Mouse (Mus musculus) embryo, embryonic 11.5 days (tissue): ENCODE data around the gene Hrh1.

Experiments used
- DNase-seq: peaks from one replicate; pipeline ENCODE4 v3.0.0-alpha.2; 2012; ENCODE audit warnings: low read depth, low spot score

Hrh1 gene

DNA sequence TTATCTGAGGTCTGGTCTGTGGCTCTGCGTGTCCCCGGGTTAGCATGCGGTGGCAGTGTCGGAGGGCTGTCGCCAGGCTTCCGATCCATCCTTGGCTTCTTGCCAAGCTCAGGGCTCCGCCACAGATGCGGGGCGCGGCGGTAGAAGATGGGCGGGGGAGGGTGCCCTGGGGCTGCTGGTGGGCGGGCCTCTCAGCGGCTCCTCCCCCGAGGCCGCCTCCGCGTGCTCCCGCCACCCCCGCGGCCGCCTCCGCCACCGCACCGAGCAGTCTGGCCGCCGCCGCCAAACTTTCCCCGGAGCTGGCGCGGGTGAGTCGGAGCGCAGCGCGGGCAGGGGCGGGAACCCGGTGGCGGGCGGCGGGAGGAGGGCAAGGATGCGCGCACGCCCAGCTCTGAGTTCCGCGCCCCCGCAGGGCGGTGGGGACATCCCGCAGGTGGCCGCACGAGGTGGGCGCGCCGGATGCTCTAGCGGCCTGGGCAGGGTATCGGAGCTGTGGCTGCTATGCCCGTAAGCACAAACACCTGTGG, at the start of gene Hrh1:
Gene Hrh1 (plus strand): TSS at position 246 of the 527 bp plus-strand sequence.
- peak; percentile 30 for DNase-seq

DNA sequence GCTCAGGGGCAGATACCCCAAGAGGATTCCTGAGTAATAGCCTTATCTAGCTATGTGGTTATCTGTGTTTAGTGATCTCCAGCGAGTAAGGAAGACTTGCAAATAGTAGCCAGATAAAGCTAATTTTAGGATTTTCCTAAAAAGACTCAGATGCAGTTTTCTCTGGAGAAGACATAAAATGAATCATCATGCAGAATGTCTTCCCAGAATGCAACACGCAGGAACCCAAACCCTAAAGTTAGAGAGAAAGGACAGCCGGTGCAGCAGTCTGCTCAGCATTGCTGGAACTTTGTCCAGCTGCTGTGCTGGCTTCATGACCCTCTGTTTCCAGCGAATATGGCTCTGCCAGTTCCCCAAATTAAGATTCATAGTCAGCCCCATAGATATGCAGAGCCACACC, 43.1 kb upstream of the Hrh1 start:
- DNase-seq: no peak

DNA sequence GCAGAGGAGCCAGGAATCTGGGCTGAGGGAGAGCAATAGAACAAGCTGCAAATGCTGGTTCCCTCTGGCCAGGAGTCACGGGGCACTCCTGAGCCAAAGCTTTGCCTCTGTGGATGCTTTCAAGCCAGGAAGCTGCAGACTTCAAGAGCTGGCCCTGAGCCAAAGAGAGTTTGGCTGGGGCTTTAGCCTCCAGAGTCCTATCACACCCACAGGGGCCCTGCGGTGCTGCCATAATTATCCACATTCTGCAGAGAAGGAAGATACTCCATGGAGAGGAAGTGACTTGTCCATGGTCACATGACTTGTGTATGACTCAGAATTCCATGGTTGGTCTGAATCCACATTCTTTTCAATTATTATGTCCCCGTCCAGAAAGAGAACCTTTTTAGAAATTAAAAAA, 39.6 kb upstream of the Hrh1 start:
- DNase-seq: no peak

DNA sequence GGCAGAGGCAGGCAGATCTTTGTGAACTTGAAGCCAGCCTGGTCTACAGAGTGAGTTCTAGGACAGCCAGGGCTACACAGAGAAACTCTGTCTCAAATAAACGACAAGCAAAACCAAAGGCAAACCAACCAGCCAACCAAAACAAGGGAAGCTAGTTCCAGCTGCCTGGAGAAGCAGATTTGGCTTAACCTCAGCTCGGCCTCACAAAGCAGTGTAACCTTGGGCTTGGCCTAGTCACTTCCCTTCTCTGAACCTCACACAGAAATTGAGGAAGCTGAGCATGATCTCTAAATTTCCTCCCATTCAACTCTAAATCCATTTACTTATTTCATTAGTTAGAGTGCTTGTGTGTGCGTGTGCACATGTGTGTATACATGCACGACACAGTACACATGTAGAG, 35.4 kb upstream of the Hrh1 start:
- no peak for DNase-seq

DNA sequence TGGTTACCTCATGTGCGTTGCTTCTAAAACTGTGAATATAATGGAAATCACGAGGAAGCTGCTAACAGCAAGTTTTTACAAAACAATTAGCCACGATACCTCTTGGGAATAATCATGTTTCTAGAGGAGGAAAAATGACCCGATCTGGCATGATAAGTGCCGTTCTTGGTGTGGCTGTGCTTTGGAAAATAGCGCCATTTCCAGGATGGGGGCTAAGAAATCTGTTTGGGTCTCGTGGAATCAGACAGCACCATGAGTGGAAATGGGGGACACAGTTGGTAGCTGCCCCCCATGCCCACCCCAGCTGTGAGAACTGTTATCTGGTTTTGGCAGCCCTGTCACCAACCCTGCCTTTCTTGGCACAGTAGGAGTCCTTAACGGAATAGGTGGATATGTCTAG, 34.0 kb upstream of the Hrh1 start:
- no peak for DNase-seq

DNA sequence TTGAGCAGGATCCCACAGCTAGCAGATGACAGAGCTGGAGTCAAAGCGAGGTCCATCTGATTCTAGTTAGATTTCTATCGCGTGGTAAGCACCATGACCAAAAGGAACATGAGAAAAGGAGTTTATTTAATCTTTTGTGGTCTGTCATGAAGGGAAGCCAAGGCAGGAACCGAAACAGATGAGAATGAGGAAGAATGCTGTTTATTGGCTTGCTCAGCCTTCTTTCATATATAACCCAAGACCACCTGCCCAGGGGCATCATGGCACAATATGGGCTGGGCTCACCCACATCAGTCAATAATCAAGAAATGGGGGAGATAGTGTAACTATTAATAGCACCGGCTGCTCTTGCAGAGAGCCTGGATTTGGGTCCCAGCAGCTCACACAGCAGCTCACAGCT, 33.0 kb upstream of the Hrh1 start:
- no peak for DNase-seq

DNA sequence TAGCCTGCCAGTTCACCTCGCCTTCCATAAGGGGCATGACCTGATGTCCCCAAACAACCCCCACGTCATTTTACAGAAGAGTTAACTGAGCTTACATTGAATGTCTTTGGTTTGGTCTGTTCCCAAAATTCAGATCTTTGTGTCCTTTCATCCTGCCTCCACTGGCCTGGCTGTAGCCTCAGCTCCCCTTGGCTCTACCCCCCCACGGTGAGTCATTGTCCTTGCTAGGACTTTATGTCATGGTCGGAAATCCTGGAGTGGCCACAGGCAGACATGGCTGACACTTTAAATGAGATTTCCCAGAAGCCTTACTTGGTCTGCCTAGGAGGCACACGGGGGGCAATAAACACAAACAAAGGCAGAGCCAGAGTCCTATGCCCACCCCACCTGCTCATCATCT, 31.5 kb upstream of the Hrh1 start:
- no peak for DNase-seq

DNA sequence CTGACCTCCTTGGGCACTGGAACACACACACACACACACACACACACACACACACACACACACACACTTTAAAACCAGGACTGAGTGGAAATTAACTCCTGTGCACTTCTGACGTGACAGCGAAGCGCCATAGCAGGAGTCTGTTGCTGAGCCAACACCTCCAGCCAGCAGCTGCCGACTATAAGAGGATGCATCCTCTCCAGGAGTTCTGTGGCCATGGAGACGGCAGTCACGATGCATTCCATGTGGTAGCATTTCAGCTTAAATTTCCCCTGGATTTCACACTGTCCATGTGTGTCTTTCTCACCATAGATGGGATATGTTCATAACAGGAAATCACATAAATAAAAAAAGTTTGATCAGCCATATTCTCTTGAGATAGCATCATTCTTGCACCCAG, 30.1 kb upstream of the Hrh1 start:
- DNase-seq: no peak

DNA sequence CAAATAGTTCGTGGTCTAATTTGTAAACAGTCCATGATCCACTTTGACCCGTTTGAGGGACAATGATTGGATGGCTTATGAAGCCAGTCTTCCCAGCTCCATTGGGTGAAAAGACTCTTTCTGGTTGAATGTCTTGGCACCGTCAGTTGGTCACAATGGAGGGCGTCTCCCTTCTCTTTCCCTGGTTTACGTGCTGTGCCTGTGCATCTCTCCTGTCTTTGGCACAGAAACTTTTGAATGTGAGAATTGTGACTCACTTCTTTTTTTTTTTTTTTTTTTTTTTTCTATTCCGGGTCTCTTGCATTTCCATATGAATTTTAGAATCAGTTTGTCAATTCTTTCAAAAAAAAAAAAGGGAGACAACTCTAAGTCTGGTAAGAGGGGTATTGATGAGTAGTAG, 29.5 kb upstream of the Hrh1 start:
- DNase-seq: no peak

DNA sequence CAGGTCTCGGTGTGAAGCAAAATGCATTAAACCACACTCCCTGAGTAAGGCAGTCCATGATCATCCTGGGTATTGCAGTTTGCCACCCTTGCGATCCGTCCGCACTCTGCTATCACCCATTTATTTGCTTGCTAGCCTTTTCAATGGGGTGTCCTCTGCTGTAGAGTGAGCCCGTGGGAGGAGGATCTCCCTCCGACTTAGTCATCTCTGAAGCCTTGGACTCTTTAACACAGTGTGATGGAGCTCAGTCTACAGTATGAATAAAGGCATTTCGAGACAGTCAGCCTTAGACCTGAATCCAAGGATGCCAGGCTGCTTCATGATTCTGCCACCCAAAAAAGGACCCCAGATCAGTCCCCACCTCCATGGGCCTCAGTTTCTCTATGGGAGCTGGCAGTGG, 25.0 kb upstream of the Hrh1 start:
- no peak for DNase-seq

DNA sequence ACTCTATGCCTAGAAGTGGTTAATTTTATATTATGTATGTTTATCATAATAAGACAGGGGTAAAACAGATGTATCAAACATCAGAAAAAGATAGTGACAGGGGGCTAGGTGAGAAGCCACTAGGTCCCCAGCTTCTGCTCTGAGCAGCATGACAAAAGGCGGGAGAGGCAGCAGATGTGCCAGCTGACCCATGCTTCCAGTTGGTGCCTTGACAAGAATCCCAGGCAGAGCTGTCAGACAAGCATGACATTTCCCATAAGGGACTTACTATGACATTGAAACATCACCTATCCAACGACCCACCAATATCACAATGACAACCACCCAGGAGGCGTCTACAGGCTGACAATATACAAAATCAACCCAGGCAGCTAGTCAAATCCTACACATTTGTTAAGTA, 16.9 kb upstream of the Hrh1 start:
- DNase-seq: no peak

DNA sequence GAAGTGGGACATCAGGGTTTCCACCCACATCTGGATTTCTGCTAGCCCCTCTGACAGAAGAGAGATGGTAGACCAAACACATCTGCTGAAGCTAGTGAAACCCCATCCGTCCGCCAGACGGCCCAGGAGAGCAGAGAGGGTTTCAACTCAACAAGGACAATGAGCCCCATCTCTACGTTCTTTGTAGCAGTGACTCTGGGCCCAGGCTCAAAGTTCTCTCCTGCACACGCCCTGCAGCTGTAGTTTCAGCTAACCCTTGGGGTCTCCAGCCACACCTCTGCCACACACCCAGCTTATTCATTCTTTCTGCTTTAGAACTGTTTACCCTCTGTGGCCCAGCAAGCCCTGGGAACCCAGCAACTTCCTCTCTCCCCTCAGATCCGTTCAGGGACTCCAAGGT, 10.4 kb upstream of the Hrh1 start:
- no peak for DNase-seq

DNA sequence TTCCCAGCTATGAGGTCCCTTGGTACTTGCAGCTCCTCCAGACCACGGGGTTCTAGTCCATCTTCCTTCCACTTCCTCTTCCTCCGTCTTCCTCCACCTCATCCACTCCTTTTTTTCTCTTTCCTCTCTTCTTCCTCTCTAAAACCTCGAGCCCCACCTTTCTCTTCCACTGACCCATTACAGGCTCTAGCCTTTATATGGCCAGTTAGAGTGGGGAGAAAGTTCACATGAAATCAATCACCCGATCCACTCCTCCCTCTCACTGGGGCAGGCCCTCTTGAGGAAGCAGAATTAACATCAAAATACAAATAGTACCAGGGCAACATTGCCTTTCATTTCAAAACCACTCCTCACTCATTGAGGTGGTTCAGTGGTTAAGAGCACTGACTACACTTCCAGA, 9.9 kb upstream of the Hrh1 start:
- no peak for DNase-seq

DNA sequence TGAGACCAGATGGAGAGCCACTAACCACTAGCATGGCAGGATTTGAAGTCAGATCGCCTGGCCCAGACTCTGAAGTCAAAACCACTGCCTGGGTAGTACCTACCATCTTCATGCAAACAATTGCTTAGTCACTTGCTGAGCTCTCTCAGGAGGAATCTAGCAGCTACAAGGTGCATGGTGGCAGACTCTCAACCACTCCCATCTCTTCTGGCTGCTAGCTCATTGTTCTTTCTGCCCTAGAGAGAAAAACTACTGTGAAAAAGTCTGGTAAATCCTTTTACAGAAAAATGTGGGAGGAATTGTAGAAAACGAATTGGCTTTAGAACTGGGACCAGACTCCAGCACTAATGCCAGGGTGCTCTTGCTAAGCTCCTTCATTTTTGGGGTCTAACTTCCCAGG, 7.6 kb upstream of the Hrh1 start:
- no peak for DNase-seq

DNA sequence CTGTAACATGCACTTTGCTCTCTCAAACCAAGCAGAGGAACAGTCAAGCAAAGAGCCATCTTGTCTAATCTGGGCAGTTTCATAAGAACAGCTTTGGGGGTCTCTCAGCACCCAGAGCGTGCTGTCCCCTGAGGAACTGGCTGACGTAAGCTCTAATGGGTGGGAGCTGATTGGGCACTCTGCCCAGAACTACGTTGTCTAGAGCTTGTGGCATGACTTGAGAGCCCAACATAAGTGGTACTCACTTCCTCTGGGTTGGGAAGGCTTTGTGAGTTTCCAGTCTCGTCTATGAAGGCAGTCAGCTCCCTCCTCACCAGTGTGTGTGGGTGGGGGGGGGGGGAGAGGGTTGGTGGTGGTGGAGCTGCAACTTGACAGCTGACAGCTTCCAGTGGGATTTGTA, 2.8 kb upstream of the Hrh1 start:
- no peak for DNase-seq

DNA sequence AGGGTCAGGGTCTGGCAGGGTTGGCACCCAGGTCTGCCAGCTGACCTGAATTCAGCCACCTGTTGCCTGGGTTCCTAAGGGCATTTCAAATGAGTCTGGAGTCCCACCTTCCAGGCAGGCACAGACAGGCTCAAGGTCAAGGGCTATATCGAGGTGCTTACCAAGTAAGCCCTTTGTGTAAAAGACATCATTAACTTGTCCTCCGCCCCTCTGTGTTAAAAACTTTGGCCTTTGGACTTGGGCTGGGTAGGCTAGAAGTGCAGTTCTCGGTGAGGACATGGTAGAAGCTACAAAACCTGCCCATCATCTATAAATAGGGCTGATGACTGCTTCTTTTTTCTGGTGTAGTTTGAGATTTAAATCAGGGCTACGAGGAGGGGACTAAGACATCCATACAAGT, 1.1 kb upstream of the Hrh1 start:
- no peak for DNase-seq

DNA sequence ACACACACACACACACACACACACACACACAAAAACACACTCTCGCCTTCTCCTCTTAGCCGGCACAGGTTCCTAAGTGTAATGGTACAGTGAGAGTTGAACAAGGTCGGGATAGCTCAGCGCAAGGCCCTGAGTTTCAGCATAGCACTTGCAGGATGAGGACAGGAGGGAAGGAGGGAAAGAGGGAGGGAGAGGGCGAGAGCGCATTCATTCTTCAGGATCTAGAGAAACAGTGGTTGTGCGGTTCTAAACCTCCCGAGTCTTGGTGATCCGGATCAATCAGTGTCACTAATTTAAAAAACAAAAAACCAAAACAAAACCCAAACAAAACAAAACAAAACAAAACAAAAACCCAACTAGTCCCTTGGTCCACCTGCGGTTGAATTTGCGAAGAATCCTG, 456 bp upstream of the Hrh1 start:
- no peak for DNase-seq

DNA sequence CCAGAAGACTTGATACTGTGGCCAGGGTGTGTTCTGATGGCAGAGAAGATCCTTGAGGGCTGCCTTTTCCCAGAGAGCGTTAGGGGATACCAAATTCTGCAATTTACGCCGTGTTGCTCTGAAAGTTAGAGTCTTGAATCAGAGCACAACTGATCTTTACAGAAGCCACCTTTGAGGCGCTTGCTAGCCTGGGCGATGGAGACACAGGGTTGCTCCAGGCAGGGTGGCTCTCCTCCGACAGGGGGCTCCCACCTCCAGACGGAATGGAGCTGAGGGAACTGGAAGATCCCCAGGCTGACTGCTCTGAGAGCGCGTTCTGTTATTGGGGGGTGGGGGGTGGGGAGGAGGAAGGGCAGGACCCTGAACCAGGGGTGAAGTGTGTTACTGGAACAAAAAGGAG, 890 bp downstream of the Hrh1 start:
- DNase-seq: no peak

DNA sequence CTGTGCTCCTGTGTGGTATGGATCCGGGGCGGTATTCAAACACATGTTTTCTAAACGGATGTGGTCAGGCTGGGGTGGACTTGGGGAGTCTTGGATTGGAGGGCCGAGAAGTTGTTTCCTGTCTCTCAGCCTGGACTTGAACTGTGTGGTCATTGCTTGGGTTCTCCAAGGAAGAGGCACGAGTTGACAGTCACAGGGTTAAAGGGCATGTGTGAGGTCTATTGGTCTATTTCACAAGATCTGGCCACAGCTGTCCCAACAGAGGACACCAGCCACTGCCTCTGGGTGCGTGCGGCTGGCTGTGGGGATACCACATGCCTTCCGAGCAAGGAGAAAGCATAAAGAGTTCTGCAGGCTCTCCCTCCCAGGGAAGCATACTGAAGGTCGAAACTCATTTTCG, 2.7 kb downstream of the Hrh1 start:
- DNase-seq: no peak

DNA sequence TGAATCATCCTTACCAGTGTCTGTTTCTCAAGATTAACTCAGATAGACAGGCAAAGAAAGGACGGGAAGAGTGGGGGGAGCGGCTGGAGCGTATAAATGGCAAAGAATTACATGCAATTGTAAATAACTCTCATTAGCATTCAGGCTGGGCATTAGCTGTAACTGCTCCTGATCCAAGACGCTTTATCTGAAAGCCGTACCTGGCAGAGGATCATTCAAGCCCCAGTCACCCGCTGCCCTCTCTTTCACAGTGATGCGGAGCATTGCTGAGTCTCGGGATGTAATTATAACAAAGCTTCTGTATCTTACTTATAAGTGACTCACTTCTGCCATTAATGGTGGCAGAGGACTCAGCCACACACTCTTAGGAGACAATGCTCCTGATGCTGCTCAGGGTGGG, 3.1 kb downstream of the Hrh1 start:
- DNase-seq: no peak

DNA sequence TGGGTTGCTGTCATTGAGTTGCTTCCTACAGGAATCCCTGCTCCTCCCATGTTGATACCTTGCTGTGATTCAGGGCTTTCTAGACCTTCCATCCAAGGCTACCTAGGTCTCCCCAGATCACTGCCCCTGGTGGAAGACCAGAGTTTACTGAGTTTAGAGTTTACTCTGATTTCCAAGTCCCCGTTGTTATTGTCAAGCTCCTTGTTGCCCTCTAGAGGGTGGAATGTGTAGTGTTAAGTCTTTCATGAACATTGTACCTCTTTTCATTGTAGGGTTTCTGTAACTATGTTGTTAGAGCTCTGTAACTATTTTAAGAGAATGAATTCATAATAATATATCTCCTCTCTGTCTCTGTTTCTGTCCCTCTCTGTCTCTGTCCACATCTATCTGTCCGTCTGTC, 4.4 kb downstream of the Hrh1 start:
- DNase-seq: no peak

DNA sequence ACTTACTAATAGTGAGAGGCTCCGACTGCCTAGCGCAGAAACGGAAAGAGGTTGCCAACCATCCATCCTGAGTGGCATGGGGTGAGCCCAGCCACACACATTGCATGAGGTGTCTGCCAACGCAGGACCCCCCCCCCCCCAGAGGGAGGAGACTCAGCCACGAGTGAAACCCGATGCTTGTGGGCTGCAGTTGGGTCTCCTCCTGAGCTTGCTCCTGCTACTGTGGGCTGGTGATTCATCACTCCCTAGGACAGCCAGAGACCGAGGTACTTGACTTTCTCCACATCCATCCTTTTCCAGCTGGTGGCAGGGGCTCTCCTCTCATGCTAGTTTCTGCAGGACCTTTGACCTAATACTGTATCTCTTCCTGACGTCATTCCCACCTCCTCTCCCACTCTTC, 5.9 kb downstream of the Hrh1 start:
- no peak for DNase-seq

DNA sequence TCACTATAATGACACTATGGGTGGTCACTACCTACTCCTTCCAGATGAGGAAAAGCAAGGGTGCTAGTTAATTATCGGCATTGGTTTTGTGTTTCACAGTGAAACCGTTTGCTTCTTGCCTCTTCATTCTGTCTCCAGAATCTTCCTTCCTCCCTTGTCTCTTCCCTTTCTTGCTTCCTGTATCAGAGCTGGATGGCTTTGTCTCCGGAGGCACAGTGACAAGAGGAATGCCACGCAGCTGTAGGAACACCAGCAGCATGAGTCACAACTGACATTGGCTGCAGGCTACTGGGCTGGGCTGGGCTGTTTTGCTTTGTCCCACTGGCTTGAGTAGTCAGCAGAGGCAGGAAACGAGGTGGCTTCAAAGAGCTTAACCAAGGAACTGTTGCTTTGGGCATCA, 6.4 kb downstream of the Hrh1 start:
- DNase-seq: no peak

DNA sequence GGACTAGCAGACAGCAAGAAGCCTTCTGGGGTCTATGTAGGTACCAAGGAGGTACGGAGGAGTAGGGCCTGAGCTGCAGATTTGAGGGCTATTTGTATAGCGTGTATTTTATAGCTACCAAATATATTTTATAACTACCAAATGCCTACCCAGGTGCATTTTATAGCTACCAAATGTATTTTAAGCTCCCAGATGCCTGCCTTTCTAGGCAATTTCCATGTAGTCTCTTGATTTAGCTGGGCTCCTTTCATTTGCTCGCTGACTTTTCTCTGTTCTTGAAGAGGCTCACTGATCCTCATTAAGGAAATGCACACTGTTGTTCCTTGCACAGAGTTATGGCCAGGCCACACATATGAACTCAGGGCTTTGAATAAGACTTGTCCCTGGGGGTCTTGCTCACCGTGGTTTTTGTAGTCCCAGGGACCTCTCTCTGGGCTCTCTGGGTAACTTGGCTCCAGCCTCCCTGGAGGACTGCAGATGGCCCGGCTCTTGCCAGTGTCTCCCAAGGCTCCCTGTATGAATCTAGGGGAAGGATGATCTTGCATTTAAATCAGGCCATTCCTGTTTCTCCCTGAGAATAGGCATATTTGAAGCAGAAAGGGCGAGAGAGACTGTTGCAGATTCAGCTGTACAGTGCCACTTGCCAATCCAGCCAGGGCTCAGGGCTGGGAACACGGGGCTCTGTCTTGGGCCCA, 7.2 kb downstream of the Hrh1 start:
- DNase-seq: no peak
